Mouse (Mus musculus) C2C12 (cell line): ENCODE data around the gene Lyar. TPM values are rescaled to one million over a fixed set of nuclear protein-coding genes. Genes with fewer than 3 reads are reported as not detected.

ENCODE experiments used
- H3K27me3 ChIP-seq: one replicate; pipeline ENCODE4 v1.6.1; 2011; ENCODE audit not compliant: control insufficient read depth, insufficient read depth, insufficient read length
- H3K36me3 ChIP-seq: one replicate; pipeline ENCODE4 v1.6.1; 2011; ENCODE audit not compliant: control insufficient read depth, insufficient read depth
- H3K4me3 ChIP-seq: one replicate; pipeline ENCODE4 v1.5.1; 2011; ENCODE audit warnings: mild to moderate bottlenecking, control low read depth; ENCODE audit not compliant: poor library complexity, insufficient read depth, severe bottlenecking
- H3K79me2 ChIP-seq: one replicate; pipeline ENCODE4 v1.6.1; 2011; ENCODE audit not compliant: control insufficient read depth, insufficient read depth
- H3K79me3 ChIP-seq: one replicate; pipeline ENCODE4 v1.6.1; 2011; ENCODE audit warnings: low read depth, control low read depth
- H3ac ChIP-seq: one replicate; pipeline ENCODE3; 2011; ENCODE audit warnings: low read depth; ENCODE audit not compliant: control insufficient read depth, insufficient read length
- CEBPB ChIP-seq: IDR thresholded peaks from one replicate; pipeline ENCODE4 v1.6.1; 2011; ENCODE audit warnings: low read depth, mild to moderate bottlenecking, control low read depth, moderate library complexity
- CTCF ChIP-seq: IDR thresholded peaks from one replicate; pipeline ENCODE4 v1.5.1; 2011; ENCODE audit not compliant: control insufficient read depth, insufficient read depth, insufficient read length
- FOSL1 ChIP-seq: IDR thresholded peaks from one replicate; pipeline ENCODE4 v1.8.0; 2011; ENCODE audit warnings: mild to moderate bottlenecking, low read length; ENCODE audit not compliant: poor library complexity, insufficient read depth, severe bottlenecking
- MAX ChIP-seq: IDR thresholded peaks from one replicate; pipeline ENCODE4 v1.6.1; 2011; ENCODE audit warnings: mild to moderate bottlenecking, control low read depth
- MYOD1 ChIP-seq: IDR thresholded peaks from one replicate; pipeline ENCODE4 v1.6.1; 2011; ENCODE audit warnings: low read depth; ENCODE audit not compliant: control insufficient read depth, insufficient read length
- MYOG ChIP-seq: IDR thresholded peaks from one replicate; pipeline ENCODE4 v1.6.1; 2011; ENCODE audit not compliant: control insufficient read depth, insufficient read length; ENCODE audit errors: extremely low read depth
- USF1 ChIP-seq: IDR thresholded peaks from one replicate; pipeline ENCODE4 v1.6.1; 2011; ENCODE audit warnings: low read depth, mild to moderate bottlenecking, control low read depth, moderate library complexity
- polyA plus RNA-seq: library from polyadenylated mRNA; unstranded; fragments of >200 nt; fragmentation: generic; extraction: Trizol; gene quantifications from one replicate; pipeline ENCODE4 v1.2.1, GENCODE M21; 2012; ENCODE audit warnings: missing spikeins

Gene Lyar
- polyA plus RNA-seq, 1 experiment = 57.3 TPM

DNA sequence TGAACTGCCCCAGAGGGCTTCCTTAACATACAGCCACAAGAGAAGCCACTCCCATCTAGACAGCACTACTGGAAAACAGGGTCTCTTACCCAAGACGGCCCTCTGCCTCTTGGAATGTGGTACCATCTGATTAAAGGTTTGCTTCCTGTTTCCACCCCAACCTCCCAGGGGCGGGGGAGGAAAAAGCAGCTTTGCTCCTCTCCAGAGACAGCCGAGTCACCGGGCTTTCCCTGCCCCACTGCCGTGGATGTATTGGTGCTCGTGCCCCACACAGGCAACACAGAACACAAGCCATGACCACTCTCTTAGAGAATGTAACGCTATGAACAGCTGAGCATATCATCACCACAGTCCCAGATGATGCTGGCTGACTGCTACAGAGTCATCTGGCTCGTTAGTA, 11.3 kb upstream of the Lyar start:
- no peaks in the 10 kb centered on the region for H3K79me2 ChIP-seq
- no peaks in the 10 kb centered on the region for H3K27me3 ChIP-seq
- no peak overlapping the region for H3ac ChIP-seq
- no peaks in the 10 kb centered on the region for H3K79me3 ChIP-seq
- TF ChIP-seq USF1 (no peak), CTCF (no peak), CEBPB (no peak), MYOD1 (no peak), FOSL1 (no peak), MYOG (no peak), MAX (no peak)
- peaks cover 29% of the 10 kb centered on the region for H3K36me3 ChIP-seq
- no peak overlapping the region for H3K4me3 ChIP-seq

- H3K27me3 ChIP-seq = no peaks in the 10 kb centered on the region
- H3ac ChIP-seq = no peak overlapping the region
- no peak for TF ChIP-seq MAX
- no peak for TF ChIP-seq CEBPB
- no peak for TF ChIP-seq FOSL1
- no peak for TF ChIP-seq MYOD1
- no peak for TF ChIP-seq USF1
- no peak for TF ChIP-seq MYOG
- no peak for TF ChIP-seq CTCF
- peaks cover 28% of the 10 kb centered on the region for H3K36me3 ChIP-seq
- no peak overlapping the region for H3K4me3 ChIP-seq
- no peaks in the 10 kb centered on the region for H3K79me3 ChIP-seq
- H3K79me2 ChIP-seq = no peaks in the 10 kb centered on the region
Observed at GRCm38 (mm10) chr5:38211691-38212090, 8.6 kb upstream of the Lyar start.

- peaks cover 28% of the 10 kb centered on the region for H3K36me3 ChIP-seq
- H3K79me3 ChIP-seq = peaks cover 1% of the 10 kb centered on the region
- TF ChIP-seq MYOD1 (no peak), CTCF (no peak), MAX (no peak), USF1 (no peak), FOSL1 (no peak), MYOG (no peak)
- no peak overlapping the region for H3ac ChIP-seq
- H3K4me3 ChIP-seq = no peak overlapping the region
- H3K27me3 ChIP-seq = no peaks in the 10 kb centered on the region
- H3K79me2 ChIP-seq = no peaks in the 10 kb centered on the region
Observed at GRCm38 (mm10) chr5:38213009-38213408, 7.3 kb upstream of the Lyar start.

GRCm38 (mm10) chr5:38219771-38220307, 431 bp upstream of the Lyar start:
- peaks cover 44% of the 10 kb centered on the region for H3K79me3 ChIP-seq
- no peak for TF ChIP-seq USF1
- TF ChIP-seq CEBPB = no peak
- no peak for TF ChIP-seq MYOD1
- no peak for TF ChIP-seq CTCF
- TF ChIP-seq MAX = no peak
- TF ChIP-seq FOSL1 = no peak
- TF ChIP-seq MYOG = no peak
- peaks cover 65% of the 10 kb centered on the region for H3K79me2 ChIP-seq
- no peaks in the 10 kb centered on the region for H3K27me3 ChIP-seq
- H3K4me3 ChIP-seq = peak overlapping the region; percentile 87
- peaks cover 29% of the 10 kb centered on the region for H3K36me3 ChIP-seq
- peak overlapping the region; percentile 90 for H3ac ChIP-seq

GRCm38 (mm10) chr5:38235422-38235821, 15.2 kb downstream of the Lyar start:
- H3K36me3 ChIP-seq = peaks cover 59% of the 10 kb centered on the region
- peak; percentile 40 for TF ChIP-seq CTCF
- TF ChIP-seq CEBPB = no peak

DNA sequence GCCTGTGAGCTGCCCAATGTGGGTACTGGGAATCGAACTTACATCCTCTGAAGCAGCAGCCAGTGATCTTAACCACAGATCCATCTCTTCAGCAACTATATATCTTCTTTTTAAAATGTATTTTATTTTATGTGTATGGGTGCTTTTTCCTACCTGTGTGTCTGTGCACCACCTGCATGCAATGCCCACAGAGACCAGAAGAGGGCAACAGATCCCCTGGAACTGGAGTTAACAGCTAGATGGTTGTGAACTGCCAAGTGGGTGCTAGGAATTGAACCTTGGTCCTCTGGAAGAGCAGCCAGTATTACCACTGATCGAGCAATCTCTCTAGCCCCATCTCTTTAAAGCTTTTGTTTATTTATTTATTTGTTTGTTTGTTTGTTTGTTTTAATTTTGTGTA, 16.4 kb downstream of the Lyar start:
- Histone ChIP-seq H3ac (no peak overlapping the region), H3K4me3 (no peak overlapping the region), H3K79me3 (no peaks in the 10 kb centered on the region), H3K27me3 (no peaks in the 10 kb centered on the region), H3K36me3 (peaks cover 47% of the 10 kb centered on the region), H3K79me2 (no peaks in the 10 kb centered on the region)
- TF ChIP-seq USF1 (no peak), FOSL1 (no peak), CEBPB (no peak), MYOD1 (no peak), MAX (no peak), CTCF (no peak), MYOG (no peak)

More at GRCm38 (mm10) chr5:38235422-38235821, 15.2 kb downstream of the Lyar start:
- Histone ChIP-seq H3K27me3 (no peaks in the 10 kb centered on the region), H3K79me3 (no peaks in the 10 kb centered on the region), H3K79me2 (no peaks in the 10 kb centered on the region), H3K4me3 (no peak overlapping the region), H3ac (no peak overlapping the region)
